Mouse (Mus musculus): Measurements from ENCODE around the gene Inpp5a. TPM values are rescaled to one million over a fixed set of nuclear protein-coding genes. Genes with fewer than 3 reads are reported as not detected.

The Inpp5a gene
- polyA plus RNA-seq, 1 experiment, result 17.6 TPM

GRCm38 (mm10) chr7:139587919-139588318 lies 199.0 kb downstream of the Inpp5a start:
- TF ChIP-seq CTCF (IDR thresholded peaks at IDR 0.05; ENCODE audit: borderline replicate concordance, extremely low read depth, insufficient read depth, insufficient read length), result no peak
- no peak for TF ChIP-seq POLR2A (IDR thresholded peaks at IDR 0.05; ENCODE audit: borderline replicate concordance, extremely low read depth, insufficient read depth, insufficient read length, poor library complexity, severe bottlenecking)
- DNase-seq (ENCODE audit: low read depth), result peak; percentile 34

DNA sequence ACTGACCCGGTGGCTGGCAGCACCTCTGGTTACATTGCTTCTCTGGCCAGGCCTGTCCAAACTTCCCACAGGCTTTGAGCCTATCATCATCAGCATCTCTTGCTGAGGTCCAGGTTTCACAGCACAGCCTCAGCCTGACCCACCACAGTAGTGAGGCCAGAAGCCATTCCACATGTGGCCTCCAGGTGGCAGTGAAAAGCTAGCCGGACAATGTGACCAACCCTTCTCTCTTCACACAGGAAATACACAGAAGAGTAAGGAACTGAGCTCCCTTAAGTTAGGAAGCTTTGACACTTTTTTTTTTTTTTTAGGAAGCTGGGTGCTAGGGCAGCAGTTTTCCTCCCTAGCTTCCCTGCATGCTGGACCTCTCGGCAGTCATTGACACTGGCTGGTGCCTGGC lies 201.4 kb downstream of the Inpp5a start:
- TF ChIP-seq POLR2A (IDR thresholded peaks at IDR 0.05; ENCODE audit: borderline replicate concordance, extremely low read depth, insufficient read depth, insufficient read length, poor library complexity, severe bottlenecking), result no peak
- TF ChIP-seq CTCF (IDR thresholded peaks at IDR 0.05; ENCODE audit: borderline replicate concordance, extremely low read depth, insufficient read depth, insufficient read length), result peak; percentile 79
- DNase-seq (ENCODE audit: low read depth), result peak; percentile 40

DNA sequence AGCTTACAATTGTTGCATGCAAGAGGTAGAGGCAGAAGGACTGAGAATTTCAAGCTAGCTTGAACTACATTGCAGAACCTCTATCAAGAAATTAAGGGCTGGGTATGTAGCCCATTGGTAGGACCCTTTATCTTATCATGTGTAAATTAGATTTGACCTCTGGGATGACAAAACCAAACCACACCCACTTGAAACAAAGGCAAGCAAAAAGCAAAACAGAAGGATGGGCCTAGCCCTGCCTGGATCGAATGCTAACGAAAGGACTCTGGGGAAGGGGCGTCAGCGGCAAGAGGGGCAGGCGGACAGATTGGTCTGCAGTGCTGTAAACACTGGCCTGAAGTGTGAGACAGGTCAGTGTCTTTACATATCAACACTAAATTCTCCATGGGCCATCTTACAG lies 202.4 kb downstream of the Inpp5a start:
- DNase-seq (ENCODE audit: low read depth), result no peak
- TF ChIP-seq POLR2A (IDR thresholded peaks at IDR 0.05; ENCODE audit: borderline replicate concordance, extremely low read depth, insufficient read depth, insufficient read length, poor library complexity, severe bottlenecking) (no peak), CTCF (IDR thresholded peaks at IDR 0.05; ENCODE audit: borderline replicate concordance, extremely low read depth, insufficient read depth, insufficient read length) (no peak)

GRCm38 (mm10) chr7:139595311-139595710 lies 206.4 kb downstream of the Inpp5a start:
- no peak for TF ChIP-seq POLR2A (IDR thresholded peaks at IDR 0.05; ENCODE audit: borderline replicate concordance, extremely low read depth, insufficient read depth, insufficient read length, poor library complexity, severe bottlenecking)
- no peak for TF ChIP-seq CTCF (IDR thresholded peaks at IDR 0.05; ENCODE audit: borderline replicate concordance, extremely low read depth, insufficient read depth, insufficient read length)

GRCm38 (mm10) chr7:139595862-139596261 lies 207.0 kb downstream of the Inpp5a start:
- no peak for TF ChIP-seq POLR2A (IDR thresholded peaks at IDR 0.05; ENCODE audit: borderline replicate concordance, extremely low read depth, insufficient read depth, insufficient read length, poor library complexity, severe bottlenecking)
- no peak for TF ChIP-seq CTCF (IDR thresholded peaks at IDR 0.05; ENCODE audit: borderline replicate concordance, extremely low read depth, insufficient read depth, insufficient read length)
- no peak for DNase-seq (ENCODE audit: low read depth)

More at GRCm38 (mm10) chr7:139595311-139595710, 206.4 kb downstream of the Inpp5a start:
- DNase-seq (ENCODE audit: low read depth), result no peak

- no peak for DNase-seq (ENCODE audit: low read depth)
These were observed 221.4 kb downstream of the Inpp5a start for GRCm38 (mm10) chr7:139610328-139610727.

GRCm38 (mm10) chr7:139615767-139616766 lies 227.2 kb downstream of the Inpp5a start:
- peak; percentile 88 for DNase-seq (ENCODE audit: low read depth)

More at GRCm38 (mm10) chr7:139610328-139610727, 221.4 kb downstream of the Inpp5a start:
- TF ChIP-seq CTCF (IDR thresholded peaks at IDR 0.05; ENCODE audit: borderline replicate concordance, extremely low read depth, insufficient read depth, insufficient read length) (no peak), POLR2A (IDR thresholded peaks at IDR 0.05; ENCODE audit: borderline replicate concordance, extremely low read depth, insufficient read depth, insufficient read length, poor library complexity, severe bottlenecking) (no peak)

DNA sequence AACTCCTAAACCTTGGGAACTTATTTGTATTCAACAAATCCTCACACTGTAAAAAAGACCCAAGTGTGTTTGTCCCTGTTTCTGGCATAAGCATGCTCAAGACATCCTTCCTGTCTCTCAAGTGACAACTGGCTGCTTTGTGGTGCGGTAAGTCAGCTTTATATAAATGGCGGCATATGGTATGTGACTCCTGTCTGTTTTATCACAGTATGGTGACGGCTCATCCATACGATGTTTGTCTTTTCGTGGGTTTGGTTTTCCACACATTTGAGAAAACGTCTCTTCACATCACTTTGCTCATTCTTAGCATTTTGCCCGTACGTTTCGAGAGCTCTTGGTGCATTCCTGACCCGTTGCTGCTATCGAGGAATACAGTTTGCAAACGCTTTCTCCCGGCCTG lies 233.7 kb downstream of the Inpp5a start:
- TF ChIP-seq POLR2A (IDR thresholded peaks at IDR 0.05; ENCODE audit: borderline replicate concordance, extremely low read depth, insufficient read depth, insufficient read length, poor library complexity, severe bottlenecking) (no peak), CTCF (IDR thresholded peaks at IDR 0.05; ENCODE audit: borderline replicate concordance, extremely low read depth, insufficient read depth, insufficient read length) (no peak)
- peak; percentile 68 for DNase-seq (ENCODE audit: low read depth)

More at GRCm38 (mm10) chr7:139615767-139616766, 227.2 kb downstream of the Inpp5a start:
- no peak for TF ChIP-seq POLR2A (IDR thresholded peaks at IDR 0.05; ENCODE audit: borderline replicate concordance, extremely low read depth, insufficient read depth, insufficient read length, poor library complexity, severe bottlenecking)
- TF ChIP-seq CTCF (IDR thresholded peaks at IDR 0.05; ENCODE audit: borderline replicate concordance, extremely low read depth, insufficient read depth, insufficient read length), result peak; percentile 92

DNA sequence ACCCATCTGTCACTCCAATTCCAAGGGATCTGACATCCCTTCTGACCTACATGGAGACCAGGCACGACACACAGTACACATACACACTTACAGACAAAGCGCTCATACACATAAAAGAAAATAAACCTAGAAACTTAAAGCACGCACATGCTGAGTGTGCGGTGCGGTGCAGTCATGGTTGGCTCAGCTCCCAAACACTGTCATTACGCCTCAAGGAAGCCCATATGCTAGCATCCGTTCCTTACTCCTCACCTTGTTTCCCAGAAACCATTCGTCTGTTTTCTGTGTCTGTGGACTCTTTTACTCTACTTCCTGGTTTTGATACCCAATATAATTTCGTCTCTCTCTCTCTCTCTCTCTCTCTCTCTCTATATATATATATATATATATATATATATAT lies 236.2 kb downstream of the Inpp5a start:
- peak; percentile 76 for DNase-seq (ENCODE audit: low read depth)
- no peak for TF ChIP-seq POLR2A (IDR thresholded peaks at IDR 0.05; ENCODE audit: borderline replicate concordance, extremely low read depth, insufficient read depth, insufficient read length, poor library complexity, severe bottlenecking)
- no peak for TF ChIP-seq CTCF (IDR thresholded peaks at IDR 0.05; ENCODE audit: borderline replicate concordance, extremely low read depth, insufficient read depth, insufficient read length)

Other genes with a start within 250 kb of the Inpp5a start
- gene Lrrc27, start 176.1 kb upstream of the Inpp5a start, polyA plus RNA-seq (2012; rRNA removed), result 3.8 and 8.3 TPM in 2 replicates
- gene Stk32c, start 175.8 kb upstream of the Inpp5a start, polyA plus RNA-seq (2012; rRNA removed), result 22.1 and 27.9 TPM in 2 replicates
- 4.3 and 4.5 TPM in 2 replicates for gene Pwwp2b, start 140.6 kb upstream of the Inpp5a start, polyA plus RNA-seq (2012; rRNA removed)
- gene Nkx6-2, start 193.7 kb downstream of the Inpp5a start, polyA plus RNA-seq (2012; rRNA removed), result 5.4 and 6.8 TPM in 2 replicates

Data from brain, embryonic 14.5 days (tissue).